Mouse (Mus musculus) embryonic facial prominence, embryonic 10.5 days (tissue): ENCODE data around the gene Hoxc5. TPM values are rescaled to one million over a fixed set of nuclear protein-coding genes. Genes with fewer than 3 reads are reported as not detected.
A peak's percentile ranks its signal among the peaks of the same experiment; 100 is the strongest.

ENCODE experiments used
- DNase-seq: peaks from one replicate; pipeline ENCODE4 v3.0.0-alpha.2; 2017; ENCODE audit warnings: low spot score
- H3K27ac ChIP-seq: fragments of 300-500 bp; sonication (generic); replicated peaks from 2 replicates; pipeline ENCODE4 v1.5.1; 2016; ENCODE audit warnings: mild to moderate bottlenecking
- H3K27me3 ChIP-seq: fragments of 300-500 bp; sonication (generic); replicated peaks from 2 replicates; pipeline ENCODE4 v1.6.1; 2016; ENCODE audit warnings: low read depth, mild to moderate bottlenecking; ENCODE audit not compliant: poor library complexity, severe bottlenecking
- H3K36me3 ChIP-seq: fragments of 300-500 bp; sonication (generic); replicated peaks from 2 replicates; pipeline ENCODE4 v1.6.1; 2016; ENCODE audit warnings: mild to moderate bottlenecking, moderate library complexity
- H3K4me1 ChIP-seq: fragments of 300-500 bp; sonication (generic); 2 replicates; pipeline ENCODE4 v1.6.1; 2016
- H3K4me3 ChIP-seq: fragments of 300-500 bp; sonication (generic); 2 replicates; pipeline ENCODE4 v1.5.1; 2016; ENCODE audit warnings: mild to moderate bottlenecking, moderate library complexity
- H3K9me3 ChIP-seq: fragments of 300-500 bp; sonication (generic); 2 replicates; pipeline ENCODE4 v1.6.1; 2016; ENCODE audit warnings: mild to moderate bottlenecking
- WGBS: fragments of 180-500 bp; shearing (Covaris S2); methylation state at CpG from one replicate; pipeline ENCODE4 v1.1.7; 2016; 5-methylcytosine and 5-hydroxymethylcytosine counted together
- polyA plus RNA-seq: library from polyadenylated mRNA; unstranded; fragments of >200 nt; fragmentation: Nextera tagmentation; extraction: Ambion mirVana; gene quantifications from 2 replicates; pipeline ENCODE4 v1.2.1, GENCODE M21; 2016

Gene Hoxc5
- polyA plus RNA-seq, 1 experiment from 2014 or later = 0.07 TPM

DNA sequence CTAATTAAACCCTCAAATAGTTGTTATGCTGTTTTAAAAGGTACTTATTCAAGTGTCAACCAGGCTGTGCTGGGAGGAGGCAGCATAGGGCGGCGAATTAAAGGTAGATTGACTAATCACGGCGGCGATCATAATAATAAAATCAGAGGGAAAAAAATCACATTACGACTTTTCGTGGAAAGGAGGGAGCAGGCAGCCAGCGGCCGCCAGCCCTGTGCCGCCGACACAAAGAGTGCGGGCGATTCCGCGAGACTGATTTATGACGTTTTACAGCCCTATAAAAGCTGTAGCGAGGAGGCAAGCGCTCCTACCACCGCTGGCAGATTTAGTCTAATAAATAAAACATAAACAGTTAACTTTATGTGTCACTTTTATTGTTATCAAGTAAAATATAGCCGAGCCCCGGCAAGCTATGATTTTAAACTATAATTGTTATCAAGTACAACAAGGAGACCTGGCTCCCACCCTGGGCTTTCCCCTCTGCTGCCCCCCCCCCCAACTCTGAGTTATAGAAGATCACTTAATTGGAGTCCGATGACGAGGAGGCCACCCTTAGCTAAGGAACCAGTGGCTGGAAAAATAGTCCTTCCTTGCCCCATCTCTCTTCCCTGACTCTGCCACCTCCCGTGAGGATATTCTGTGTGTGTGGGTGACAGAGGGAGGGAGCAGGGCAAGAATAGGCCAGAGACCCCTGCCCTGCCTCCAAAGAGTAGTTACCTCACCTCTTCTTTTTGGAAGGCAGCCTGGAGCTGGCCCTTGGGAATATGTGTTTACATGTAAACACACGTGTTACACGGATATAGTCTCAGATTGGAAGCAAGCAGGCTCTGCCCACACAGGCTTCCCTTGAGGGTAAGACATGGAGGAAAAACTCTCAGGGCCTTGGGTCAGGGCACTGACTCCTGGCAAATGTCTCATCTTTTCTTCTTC is 65.7 kb downstream of the Hoxc5 start:
- no peak overlapping the region for H3K27ac ChIP-seq
- peaks cover 5% of the 10 kb centered on the region; the same call in 1 of the 2 replicates for H3K4me1 ChIP-seq
- 1% methylated on average over 26 of the region's 26 CpGs for WGBS
- peaks cover 100% of the 10 kb centered on the region for H3K27me3 ChIP-seq
- no peaks in the 10 kb centered on the region for H3K36me3 ChIP-seq
- H3K9me3 ChIP-seq = no peaks in the 10 kb centered on the region
- no peak overlapping the region for H3K4me3 ChIP-seq
- DNase-seq = peak; percentile 39

DNA sequence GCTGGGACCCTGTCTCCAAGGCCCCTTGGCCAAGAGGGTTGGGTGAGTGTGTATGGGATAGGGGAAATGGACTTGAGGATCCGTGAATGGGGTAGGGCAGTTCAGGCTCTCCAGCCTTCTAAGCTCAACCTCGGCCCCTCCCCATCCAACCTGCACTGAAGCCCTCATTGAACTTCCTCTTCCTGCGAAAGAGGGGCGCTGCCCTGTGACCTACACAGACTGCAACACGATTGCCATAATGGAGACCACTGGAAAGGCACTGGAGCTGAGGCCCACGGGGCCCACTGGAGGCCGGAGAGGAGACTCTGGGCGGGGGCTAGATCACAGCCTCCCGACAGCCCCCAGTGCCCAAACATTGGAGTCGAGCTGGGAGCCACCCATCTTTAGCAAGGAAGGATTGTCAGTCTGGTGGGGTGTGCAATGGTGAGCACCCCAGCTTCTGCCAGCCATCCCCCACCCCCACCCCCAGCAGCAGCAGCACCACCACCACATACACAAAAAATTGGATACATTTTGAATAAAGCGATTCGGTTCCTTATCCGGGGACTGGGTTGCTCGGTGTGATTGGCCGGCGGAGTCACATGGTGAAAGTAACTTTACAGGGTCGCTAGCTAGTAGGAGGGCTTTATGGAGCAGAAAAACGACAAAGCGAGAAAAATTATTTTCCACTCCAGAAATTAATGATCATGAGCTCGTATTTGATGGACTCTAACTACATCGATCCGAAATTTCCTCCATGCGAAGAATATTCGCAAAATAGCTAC is 67.0 kb downstream of the Hoxc5 start:
- peaks cover 5% of the 10 kb centered on the region; the same call in 1 of the 2 replicates for H3K4me1 ChIP-seq

DNA sequence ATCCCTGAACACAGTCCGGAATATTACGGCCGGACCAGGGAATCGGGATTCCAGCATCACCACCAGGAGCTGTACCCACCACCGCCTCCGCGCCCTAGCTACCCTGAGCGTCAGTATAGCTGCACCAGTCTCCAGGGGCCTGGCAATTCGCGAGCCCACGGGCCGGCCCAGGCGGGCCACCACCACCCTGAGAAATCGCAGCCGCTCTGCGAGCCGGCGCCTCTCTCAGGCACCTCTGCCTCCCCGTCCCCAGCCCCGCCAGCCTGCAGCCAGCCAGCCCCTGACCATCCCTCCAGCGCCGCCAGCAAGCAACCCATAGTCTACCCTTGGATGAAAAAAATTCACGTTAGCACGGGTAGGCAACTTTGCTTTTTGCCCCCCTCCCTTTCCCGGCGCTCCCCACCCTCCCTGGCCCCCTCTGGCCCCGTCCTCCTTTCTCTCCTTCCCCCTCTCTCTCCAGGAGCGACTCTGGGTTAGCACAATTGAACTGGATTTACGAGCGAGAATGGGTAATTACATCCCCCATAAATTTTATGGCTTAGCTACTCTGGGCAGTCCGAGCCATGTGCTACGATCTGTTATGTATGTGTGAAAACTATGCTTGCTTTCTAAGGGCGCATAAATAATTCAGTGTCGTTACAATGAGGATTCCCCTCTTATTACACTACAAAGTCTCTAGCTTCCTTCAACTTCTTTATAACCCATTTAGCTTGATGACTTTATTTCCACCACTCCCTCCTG is 67.7 kb downstream of the Hoxc5 start:
- peak; percentile 60 for DNase-seq
- Histone ChIP-seq H3K27ac (no peak overlapping the region), H3K4me1 (peaks cover 5% of the 10 kb centered on the region; the same call in 1 of the 2 replicates), H3K36me3 (no peaks in the 10 kb centered on the region), H3K27me3 (peaks cover 100% of the 10 kb centered on the region), H3K4me3 (peak overlapping the region; percentile 25; the same call in 1 of the 2 replicates), H3K9me3 (no peaks in the 10 kb centered on the region)
- WGBS = under 1% methylated on average over 34 of the region's 34 CpGs

More for the DNA sequence above, 67.0 kb downstream of the Hoxc5 start:
- H3K4me3 ChIP-seq = peak overlapping the region; percentile 25
- no peaks in the 10 kb centered on the region for H3K9me3 ChIP-seq
- 1% methylated on average over 24 of the region's 24 CpGs for WGBS
- H3K27ac ChIP-seq = no peak overlapping the region
- peaks cover 100% of the 10 kb centered on the region for H3K27me3 ChIP-seq
- H3K36me3 ChIP-seq = no peaks in the 10 kb centered on the region
- peak; percentile 46 for DNase-seq

DNA sequence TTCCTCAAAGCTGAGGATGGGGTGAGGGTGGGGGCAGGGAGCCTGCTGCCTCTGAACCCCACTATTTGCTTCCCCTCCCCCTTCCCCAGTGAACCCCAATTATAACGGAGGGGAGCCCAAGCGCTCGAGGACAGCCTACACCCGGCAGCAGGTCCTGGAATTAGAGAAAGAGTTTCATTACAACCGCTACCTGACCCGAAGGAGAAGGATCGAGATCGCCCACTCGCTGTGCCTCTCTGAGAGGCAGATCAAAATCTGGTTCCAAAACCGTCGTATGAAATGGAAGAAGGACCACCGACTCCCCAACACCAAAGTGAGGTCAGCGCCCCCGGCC is 68.3 kb downstream of the Hoxc5 start:
- H3K4me1 ChIP-seq = peaks cover 5% of the 10 kb centered on the region; the same call in 1 of the 2 replicates
- no peak overlapping the region for H3K4me3 ChIP-seq
- H3K9me3 ChIP-seq = no peaks in the 10 kb centered on the region
- DNase-seq = peak; percentile 42
- 0% methylated on average over 14 of the region's 14 CpGs for WGBS
- H3K36me3 ChIP-seq = no peaks in the 10 kb centered on the region
- no peak overlapping the region for H3K27ac ChIP-seq
- peaks cover 100% of the 10 kb centered on the region for H3K27me3 ChIP-seq

DNA sequence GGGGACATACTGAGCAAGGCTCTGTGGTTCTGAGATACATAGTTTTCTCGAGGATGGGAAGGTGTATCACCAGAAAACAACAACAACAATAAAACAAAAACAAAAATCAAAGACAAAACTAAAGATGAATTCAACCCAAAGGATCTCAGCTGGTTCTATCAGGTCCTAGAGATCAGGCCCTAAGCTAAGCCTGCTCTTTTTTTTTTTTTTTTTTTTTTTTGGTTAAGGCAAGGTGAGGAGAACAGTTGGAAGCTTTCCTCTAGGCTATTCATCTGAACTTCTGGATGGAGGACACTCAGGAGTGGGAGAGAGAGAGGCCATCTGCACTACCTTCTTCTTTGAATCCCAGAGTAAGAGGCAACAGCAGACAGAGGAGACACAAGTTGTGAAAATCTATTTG is 70.3 kb downstream of the Hoxc5 start:
- Histone ChIP-seq H3K27me3 (peaks cover 100% of the 10 kb centered on the region), H3K4me1 (peaks cover 5% of the 10 kb centered on the region; the same call in 1 of the 2 replicates), H3K36me3 (no peaks in the 10 kb centered on the region), H3K27ac (no peak overlapping the region), H3K9me3 (no peaks in the 10 kb centered on the region), H3K4me3 (no peak overlapping the region)
- 18% methylated on average over 1 of the region's 1 CpGs for WGBS
- no peak for DNase-seq

DNA sequence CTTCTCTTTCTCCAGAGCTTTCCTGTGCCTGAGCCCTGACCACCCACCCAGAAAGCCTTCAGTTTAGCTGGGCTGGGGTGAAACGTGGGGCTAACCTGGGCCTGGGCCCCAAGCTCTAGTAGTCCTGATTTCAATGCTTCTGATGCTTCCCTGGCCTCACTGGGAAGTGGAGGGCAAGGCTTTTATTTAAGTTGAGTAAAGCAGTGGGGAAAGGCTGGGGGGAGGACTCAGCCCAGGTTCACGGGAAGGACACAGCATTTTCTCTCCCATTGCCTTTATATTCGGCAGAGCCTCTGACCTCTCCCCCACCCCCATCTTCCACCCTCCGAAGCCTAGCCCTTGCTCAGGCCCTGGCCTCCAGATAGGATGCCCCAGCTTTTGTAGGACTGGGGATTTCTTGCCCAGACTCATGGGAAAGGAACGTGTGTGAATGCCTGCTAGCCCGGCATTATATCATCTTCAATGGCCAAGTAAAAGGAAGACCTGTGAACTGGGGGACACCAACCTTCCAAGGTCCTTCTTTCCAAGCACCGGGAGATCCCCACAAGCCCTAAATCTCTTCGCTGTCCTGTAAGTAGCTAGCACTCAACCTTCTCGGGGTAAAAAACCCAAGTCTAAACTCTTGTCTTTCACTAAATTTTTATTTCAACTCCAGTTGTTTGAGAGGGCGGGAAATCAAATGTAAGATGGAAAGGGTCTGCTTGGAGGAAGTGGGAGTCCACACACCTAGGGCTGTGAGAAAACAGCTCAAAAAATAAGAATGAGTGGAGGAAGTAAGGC is 71.6 kb downstream of the Hoxc5 start:
- Histone ChIP-seq H3K36me3 (no peaks in the 10 kb centered on the region), H3K9me3 (no peaks in the 10 kb centered on the region), H3K27me3 (peaks cover 100% of the 10 kb centered on the region), H3K4me3 (no peak overlapping the region), H3K4me1 (peaks cover 5% of the 10 kb centered on the region; the same call in 1 of the 2 replicates), H3K27ac (no peak overlapping the region)
- peak; percentile 29 for DNase-seq
- 7% methylated on average over 10 of the region's 10 CpGs for WGBS

DNA sequence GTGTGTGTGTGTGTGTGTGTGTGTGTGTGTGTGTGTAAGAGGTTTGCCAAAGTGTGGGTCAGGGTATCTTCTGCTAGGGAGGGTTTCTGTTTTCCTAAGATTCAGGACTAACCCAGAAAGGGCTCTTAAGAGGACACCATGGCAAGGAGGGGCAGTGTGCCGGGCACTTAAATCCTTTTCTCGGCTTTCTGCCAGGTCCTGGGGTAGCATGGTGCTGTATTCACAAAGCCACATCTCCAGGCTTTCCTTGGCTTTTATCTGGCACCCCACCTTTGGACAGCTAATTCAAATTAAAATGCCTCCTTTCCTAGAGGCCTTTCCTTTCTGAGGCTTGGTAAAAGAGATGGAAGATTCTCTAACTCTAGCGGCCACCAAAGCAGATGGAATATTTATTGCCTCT is 72.4 kb downstream of the Hoxc5 start:
- DNase-seq = no peak
- H3K27ac ChIP-seq = no peak overlapping the region
- H3K27me3 ChIP-seq = peaks cover 100% of the 10 kb centered on the region
- H3K4me3 ChIP-seq = no peak overlapping the region
- 9% methylated on average over 3 of the region's 3 CpGs for WGBS
- no peaks in the 10 kb centered on the region for H3K36me3 ChIP-seq
- H3K9me3 ChIP-seq = no peaks in the 10 kb centered on the region
- no peaks in the 10 kb centered on the region; the same call in 1 of the 2 replicates for H3K4me1 ChIP-seq

DNA sequence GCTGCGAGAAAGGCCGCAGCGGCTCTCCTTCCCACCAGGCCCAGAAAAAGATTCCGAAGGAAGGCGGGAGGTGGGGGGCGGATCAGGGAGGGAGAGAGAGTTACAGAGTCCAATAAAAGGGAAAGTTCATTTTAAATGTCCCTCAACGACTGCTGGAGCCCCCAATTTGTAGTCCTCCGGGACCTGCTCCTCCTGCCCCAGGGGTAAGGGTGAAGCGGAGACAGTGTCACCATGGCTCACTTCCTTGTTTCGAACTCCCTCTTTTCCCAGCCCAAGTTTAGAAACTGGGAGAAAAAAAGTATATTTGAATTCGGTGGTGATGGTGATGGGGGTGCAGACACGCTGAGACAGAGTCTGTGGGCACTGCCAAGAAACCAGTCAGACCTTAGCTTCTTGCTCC is 73.4 kb downstream of the Hoxc5 start:
- H3K27me3 ChIP-seq = peaks cover 100% of the 10 kb centered on the region
- H3K36me3 ChIP-seq = no peaks in the 10 kb centered on the region
- no peak overlapping the region for H3K4me3 ChIP-seq
- H3K27ac ChIP-seq = no peak overlapping the region
- no peaks in the 10 kb centered on the region for H3K9me3 ChIP-seq
- 2% methylated on average over 12 of the region's 12 CpGs for WGBS
- no peaks in the 10 kb centered on the region for H3K4me1 ChIP-seq
- peak; percentile 30 for DNase-seq

DNA sequence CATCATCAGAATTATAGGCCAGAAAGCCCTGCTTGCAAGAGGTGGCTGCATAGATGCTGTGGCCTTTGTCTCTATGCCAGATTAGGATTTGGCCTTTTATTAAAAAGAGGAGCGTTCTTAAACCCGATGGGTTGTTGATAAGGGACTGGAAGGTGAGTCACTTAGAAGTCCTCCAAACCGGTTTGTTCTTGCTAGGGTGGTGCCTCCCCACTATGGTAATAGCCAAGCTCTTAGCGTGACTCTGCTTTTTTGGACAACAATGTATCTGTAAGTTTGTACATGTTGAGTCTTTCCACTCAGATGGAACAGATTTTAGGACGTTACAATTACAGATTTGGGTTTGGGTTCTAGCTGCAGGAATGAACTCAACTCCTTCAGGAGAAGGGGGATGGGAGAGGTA is 74.4 kb downstream of the Hoxc5 start:
- no peak overlapping the region for H3K4me3 ChIP-seq
- no peaks in the 10 kb centered on the region for H3K9me3 ChIP-seq
- peaks cover 100% of the 10 kb centered on the region for H3K27me3 ChIP-seq
- WGBS = 10% methylated on average over 5 of the region's 5 CpGs
- H3K27ac ChIP-seq = no peak overlapping the region
- no peaks in the 10 kb centered on the region for H3K36me3 ChIP-seq
- H3K4me1 ChIP-seq = no peaks in the 10 kb centered on the region
- DNase-seq = peak; percentile 8

DNA sequence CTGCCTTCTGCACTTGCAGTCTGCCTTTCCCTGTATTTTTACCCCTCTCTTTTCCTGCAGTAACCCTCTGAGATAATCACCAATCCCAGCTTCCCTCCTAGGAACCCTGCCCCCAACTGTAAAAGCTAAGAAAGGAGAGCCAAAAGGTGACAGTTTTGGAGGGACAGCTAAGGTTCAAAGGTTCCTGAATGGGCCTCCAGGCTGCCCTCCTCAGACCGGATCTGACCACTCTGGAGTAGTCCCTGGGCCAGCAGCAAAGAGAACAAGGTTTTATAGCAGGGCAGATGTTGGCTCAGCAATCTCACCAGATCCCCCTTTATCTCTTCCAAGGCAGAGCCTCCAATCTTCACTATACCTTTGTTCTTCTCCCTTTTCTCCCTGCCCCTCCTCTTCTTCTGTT is 75.0 kb downstream of the Hoxc5 start:
- no peaks in the 10 kb centered on the region for H3K4me1 ChIP-seq
- WGBS = 0% methylated on average over 1 of the region's 1 CpGs
- H3K36me3 ChIP-seq = no peaks in the 10 kb centered on the region
- no peak overlapping the region for H3K4me3 ChIP-seq
- no peaks in the 10 kb centered on the region for H3K9me3 ChIP-seq
- peak; percentile 6 for DNase-seq
- H3K27me3 ChIP-seq = peaks cover 100% of the 10 kb centered on the region
- no peak overlapping the region for H3K27ac ChIP-seq

DNA sequence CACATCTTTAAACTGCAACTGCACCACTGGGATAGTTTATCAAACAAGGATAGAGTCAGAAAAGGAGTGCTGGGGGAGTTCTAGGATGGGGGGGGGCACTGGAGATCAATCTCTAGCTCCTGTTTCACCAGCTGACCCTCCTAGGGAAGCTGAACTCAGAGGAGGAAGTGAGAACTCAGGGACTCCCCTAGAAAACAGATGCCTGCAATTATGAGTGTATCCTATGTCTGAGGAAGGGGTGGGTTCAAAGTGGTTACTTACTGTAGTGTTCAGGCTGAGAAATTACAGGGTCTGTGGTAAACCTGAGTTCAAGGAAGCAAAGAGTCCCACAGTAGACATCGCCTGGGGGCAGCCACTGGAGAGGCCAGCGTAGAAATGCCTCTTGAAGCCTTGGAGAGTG is 84.4 kb downstream of the Hoxc5 start:
- peaks cover 100% of the 10 kb centered on the region for H3K27me3 ChIP-seq
- no peaks in the 10 kb centered on the region for H3K36me3 ChIP-seq
- H3K4me1 ChIP-seq = peaks cover 5% of the 10 kb centered on the region; the same call in 1 of the 2 replicates
- no peak for DNase-seq
- no peak overlapping the region for H3K4me3 ChIP-seq
- WGBS = 68% methylated on average over 2 of the region's 2 CpGs
- H3K27ac ChIP-seq = no peak overlapping the region
- no peaks in the 10 kb centered on the region for H3K9me3 ChIP-seq
